Mouse (Mus musculus) left cerebral cortex, adult 18-20 months (tissue): ENCODE measurements at regions not wholly inside any gene's neighbourhood (a gene's known extent, or its start where the extent isn't known, plus 50 kb on each side); places are given as distances from the start of the nearest gene placed in this dataset.

Source experiments
- DNase-seq, 2 experiments: peaks; one replicate each; pipeline ENCODE4 v3.0.0; 2021 to 2022; ENCODE audit warnings: low spot score in 2 of 2, mixed read lengths in 1 of 2

DNA sequence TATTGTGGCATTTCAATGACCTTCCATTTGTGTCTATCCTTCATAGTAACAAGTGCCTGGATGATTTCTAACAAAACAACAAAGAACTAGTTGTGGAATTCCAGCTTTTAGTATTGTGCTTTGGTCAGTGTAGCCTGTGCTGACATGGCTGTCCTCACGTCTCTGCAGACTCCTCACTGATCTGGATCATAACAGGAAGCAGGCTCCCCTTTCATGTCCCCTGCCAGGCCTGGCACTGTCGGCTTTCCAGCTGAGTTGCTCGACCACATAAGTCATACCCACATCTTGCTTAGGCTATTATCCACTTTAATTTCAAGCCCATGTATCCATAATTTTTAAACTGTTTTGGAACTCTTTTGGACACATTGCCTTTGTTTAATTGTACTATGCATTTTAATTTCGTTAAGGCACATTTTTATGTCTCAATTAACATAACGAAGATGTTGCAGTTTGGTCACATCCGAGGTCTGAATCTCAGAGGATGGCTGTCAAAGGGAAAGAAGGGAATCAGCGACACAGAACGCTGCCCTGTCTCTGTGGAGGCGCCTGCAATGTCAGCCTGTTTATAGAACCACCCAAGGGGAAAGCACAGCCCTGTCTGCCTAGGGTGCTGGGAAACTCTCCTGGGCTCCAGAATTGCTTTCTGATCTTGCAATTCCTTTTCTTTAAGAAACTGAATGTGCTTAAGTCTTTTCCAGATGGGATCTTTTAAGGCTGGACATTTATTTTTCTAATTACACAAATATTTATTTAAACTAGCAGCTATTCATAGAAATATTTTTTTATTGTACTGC, 215.5 kb upstream of the Ndst3 start:
- DNase-seq = no peak

- DNase-seq = no peak
These were observed 227.5 kb upstream of the Ndst3 start for GRCm38 (mm10) chr3:123918140-123918539.

DNA sequence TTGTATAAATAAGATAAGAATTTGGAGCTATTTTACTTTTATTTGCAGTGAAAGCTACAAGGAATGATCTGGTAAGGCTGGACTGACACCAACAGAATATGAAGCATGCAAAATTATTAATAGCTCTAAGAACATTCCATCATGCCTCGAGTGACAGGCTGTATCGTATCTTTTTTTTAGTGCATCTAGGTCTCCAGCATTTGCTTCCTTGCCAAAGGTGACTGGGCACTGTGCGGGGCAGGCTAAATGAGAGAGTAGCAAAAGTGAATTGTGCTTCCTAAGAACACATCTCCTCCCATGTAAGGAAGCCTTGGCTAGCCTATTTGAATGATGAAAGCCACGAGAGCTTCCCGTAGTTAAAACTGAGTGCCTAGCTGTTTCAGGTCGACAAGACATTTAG, 261.5 kb upstream of the Ndst3 start:
- DNase-seq = no peak

DNA sequence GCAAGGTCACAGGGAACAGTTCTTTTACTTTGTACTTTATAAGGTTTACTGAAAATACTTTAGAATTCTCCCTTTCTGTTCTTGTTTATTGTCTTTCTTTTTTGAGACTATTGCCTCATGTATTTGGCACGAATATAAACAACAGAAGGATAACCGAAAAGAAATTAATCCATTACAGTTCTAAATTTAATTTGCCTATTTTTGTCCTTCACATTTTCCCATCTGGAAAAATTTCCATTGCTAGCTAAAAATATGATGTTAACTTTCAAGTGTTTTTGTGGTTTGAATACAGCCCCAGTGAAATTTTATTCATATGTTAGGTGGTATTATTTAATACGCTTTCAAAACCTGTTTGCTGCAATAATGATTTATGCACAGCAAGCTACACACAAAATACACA, 276.7 kb upstream of the Ndst3 start:
- no peak for DNase-seq

- DNase-seq = no peak
These were observed 281.7 kb upstream of the Ndst3 start for GRCm38 (mm10) chr3:123972367-123972766.

GRCm38 (mm10) chr3:123973806-123974576, 283.3 kb upstream of the Ndst3 start:
- DNase-seq = no peak

DNA sequence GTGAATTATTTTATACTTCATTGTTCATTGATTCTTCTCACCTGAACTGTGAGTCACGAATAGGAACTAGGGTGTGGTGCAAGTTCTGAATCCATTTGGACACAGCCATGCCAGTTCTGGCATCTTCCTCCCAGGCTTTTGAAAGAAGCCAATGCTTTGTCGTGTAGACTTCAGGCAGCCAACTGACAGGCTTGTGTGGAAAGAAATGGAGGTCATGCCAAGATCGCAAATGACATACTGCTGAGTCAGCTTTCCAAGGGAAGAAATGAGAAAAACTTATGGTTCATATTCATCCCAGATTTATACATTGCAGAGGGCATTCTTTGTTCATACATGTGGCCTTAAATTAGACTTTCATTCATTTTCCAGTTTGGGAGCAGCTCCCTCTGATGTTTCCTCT, 285.8 kb upstream of the Ndst3 start:
- no peak for DNase-seq

- no peak for DNase-seq
These were observed 286.5 kb upstream of the Ndst3 start for GRCm38 (mm10) chr3:123977168-123977567.

DNA sequence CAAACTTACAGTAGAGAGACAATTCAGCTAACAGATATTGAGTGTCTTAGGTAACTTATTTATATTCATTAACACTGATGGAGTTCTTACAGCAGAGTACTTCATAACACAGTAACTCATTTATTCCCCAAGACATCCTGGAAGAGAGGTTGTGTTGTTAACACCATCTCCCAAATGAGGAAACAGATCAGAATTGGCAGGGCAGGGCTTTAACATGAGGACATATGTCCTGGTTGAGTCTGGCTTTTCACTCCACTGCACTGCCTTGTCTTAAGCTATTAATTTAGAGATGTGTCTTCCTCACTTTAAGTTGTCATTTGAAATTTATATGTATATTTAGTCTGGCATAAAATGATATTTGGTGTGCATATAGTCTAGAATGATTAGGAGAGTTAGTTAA, 292.4 kb upstream of the Ndst3 start:
- no peak for DNase-seq

- no peak for DNase-seq
These were observed 292.9 kb upstream of the Ndst3 start for GRCm38 (mm10) chr3:123983530-123983929.

- no peak for DNase-seq
These were observed 293.4 kb upstream of the Ndst3 start for GRCm38 (mm10) chr3:123984028-123984427.

DNA sequence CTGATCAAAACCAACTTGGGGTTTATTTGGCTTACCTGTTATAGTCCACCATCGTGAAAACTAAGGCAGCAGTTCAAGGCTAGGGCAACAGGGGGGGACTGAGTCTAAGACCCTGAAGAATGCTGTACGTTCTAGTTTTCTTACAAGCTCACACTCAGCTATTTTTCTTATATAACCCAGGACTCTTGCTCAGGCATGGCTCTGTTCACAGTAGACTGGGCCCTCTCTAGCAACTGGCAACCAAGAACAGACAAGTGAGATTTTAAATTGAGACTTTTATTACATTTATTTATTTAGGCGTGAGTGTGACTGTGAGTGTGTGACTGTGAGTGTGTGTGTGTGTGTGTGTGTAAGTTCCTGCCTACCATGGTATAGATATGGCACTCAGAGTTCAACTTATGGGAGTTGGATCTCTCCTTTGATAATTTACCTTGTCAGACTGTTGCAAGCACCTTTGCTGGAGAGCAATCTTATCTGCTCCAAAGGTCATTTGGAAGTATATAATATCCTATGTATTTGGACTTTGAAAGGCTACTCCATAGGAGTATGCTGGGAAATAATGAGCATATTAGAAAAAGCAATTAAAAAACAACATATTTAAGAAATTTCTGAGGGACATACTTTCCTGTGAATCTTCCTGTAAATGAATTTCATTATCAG, 309.4 kb upstream of the Ndst3 start:
- no peak for DNase-seq

GRCm38 (mm10) chr3:124000883-124001282, 310.2 kb upstream of the Ndst3 start:
- DNase-seq = no peak

- DNase-seq = no peak
These were observed 309.0 kb upstream of the Tram1l1 start for GRCm38 (mm10) chr3:124011685-124012084.

GRCm38 (mm10) chr3:124018618-124019017, 302.0 kb upstream of the Tram1l1 start:
- DNase-seq = no peak

GRCm38 (mm10) chr3:124026188-124026587, 294.5 kb upstream of the Tram1l1 start:
- no peak for DNase-seq

- no peak for DNase-seq
These were observed 253.6 kb upstream of the Tram1l1 start for GRCm38 (mm10) chr3:124067061-124067460.

- no peak for DNase-seq
These were observed 253.1 kb upstream of the Tram1l1 start for GRCm38 (mm10) chr3:124067538-124067937.

GRCm38 (mm10) chr3:124067971-124068370, 252.7 kb upstream of the Tram1l1 start:
- no peak for DNase-seq

DNA sequence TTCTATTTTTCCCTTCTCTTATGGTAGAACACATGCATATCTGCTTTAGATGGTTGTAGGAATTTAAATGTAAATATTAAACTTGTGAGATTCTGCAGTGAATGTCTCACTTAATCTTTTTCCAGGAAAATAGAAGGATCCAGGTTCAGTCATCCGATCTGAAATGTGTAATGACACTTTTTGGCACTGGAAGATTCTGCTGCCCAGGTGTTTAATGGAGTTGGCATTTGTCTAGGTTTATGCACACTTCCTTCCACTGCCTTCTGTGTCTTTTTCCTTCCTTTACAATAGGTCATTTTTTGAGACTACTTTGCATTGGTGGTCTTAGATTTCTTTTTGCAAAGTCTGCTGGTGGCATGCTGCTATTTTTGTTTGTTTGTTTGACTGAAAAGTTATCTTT, 251.5 kb upstream of the Tram1l1 start:
- DNase-seq = no peak

DNA sequence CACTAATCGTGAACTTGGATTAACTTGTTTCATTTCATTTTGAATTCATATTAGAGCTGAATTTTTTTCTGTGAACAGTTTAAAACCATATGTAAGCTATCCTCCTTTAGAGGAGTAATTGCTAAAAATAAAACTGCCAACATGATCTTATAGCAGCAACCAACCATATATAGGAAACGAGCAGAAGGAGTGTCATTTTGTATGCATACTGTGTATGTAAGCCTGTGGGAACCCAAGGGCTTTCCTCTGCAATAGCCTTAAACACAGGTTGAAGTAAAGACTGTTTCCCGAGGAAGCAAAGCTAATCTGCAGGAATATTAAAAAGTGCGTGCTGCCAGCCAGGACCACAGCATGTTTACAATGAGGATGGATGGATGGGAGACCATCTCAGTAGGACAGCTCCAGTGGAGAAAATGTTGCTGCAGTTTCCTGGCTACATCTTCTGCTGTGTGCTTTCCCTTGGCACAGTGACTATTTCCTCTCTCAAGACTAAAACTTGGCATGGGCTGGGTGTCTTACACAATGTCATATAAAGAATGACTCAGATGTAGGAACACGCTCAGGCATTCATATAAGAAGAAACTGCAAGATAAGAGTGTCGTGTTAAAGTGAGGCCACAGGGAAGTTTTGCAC, 244.6 kb upstream of the Tram1l1 start:
- DNase-seq = peak; percentile 42 to 56
